Mouse (Mus musculus) stomach, postnatal 0 days (tissue): ENCODE results near the gene Hivep2. TPM values are rescaled to one million over a fixed set of nuclear protein-coding genes. Genes with fewer than 3 reads are reported as not detected.

ENCODE experiments used
- ATAC-seq: fragments of 200-750 bp; cut with Nextera tagmentation; 2 replicates; pipeline ENCODE4 v1.8.0; 2017; ENCODE audit not compliant: low FRiP score, low TSS enrichment
- DNase-seq: peaks from one replicate; pipeline ENCODE4 v3.0.0-alpha.2; 2016; ENCODE audit warnings: low spot score
- H3K27ac ChIP-seq: fragments of 300-500 bp; sonication (generic); replicated peaks from 2 replicates; pipeline ENCODE4 v1.5.1; 2014; ENCODE audit warnings: mild to moderate bottlenecking, control low read depth
- H3K27me3 ChIP-seq: fragments of 300-500 bp; sonication (generic); 2 replicates; pipeline ENCODE4 v1.6.1; 2014; ENCODE audit warnings: low read length; ENCODE audit not compliant: control insufficient read depth, insufficient read depth
- H3K36me3 ChIP-seq: fragments of 300-500 bp; sonication (generic); 2 replicates; pipeline ENCODE4 v1.6.1; 2014; ENCODE audit warnings: low read length, mixed read lengths; ENCODE audit not compliant: control insufficient read depth, insufficient read depth
- H3K4me1 ChIP-seq: fragments of 300-500 bp; sonication (generic); replicated peaks from 2 replicates; pipeline ENCODE4 v1.6.1; 2014; ENCODE audit warnings: antibody characterized with exemption; ENCODE audit not compliant: control insufficient read depth, insufficient read depth
- H3K4me2 ChIP-seq: fragments of 300-500 bp; sonication (generic); replicated peaks from 2 replicates; pipeline ENCODE4 v1.6.1; 2014; ENCODE audit warnings: low read depth, mild to moderate bottlenecking, control low read depth, moderate library complexity
- H3K4me3 ChIP-seq: fragments of 300-500 bp; sonication (generic); 2 replicates; pipeline ENCODE4 v1.5.1; 2014; ENCODE audit warnings: low read depth, low read length, control low read depth
- H3K9ac ChIP-seq: fragments of 300-500 bp; sonication (generic); 2 replicates; pipeline ENCODE4 v1.6.1; 2014; ENCODE audit warnings: mild to moderate bottlenecking, low read length, control low read depth, mixed read lengths
- H3K9me3 ChIP-seq: fragments of 300-500 bp; sonication (generic); 2 replicates; pipeline ENCODE4 v1.6.1; 2016; ENCODE audit warnings: low read length; ENCODE audit not compliant: control insufficient read depth
- CTCF ChIP-seq: IDR thresholded peaks from 2 replicates; pipeline ENCODE4 v1.5.1; 2016; ENCODE audit warnings: antibody characterized with exemption, low read depth, mild to moderate bottlenecking, moderate library complexity
- EP300 ChIP-seq: optimal IDR thresholded peaks from 2 replicates; pipeline ENCODE3; 2016; ENCODE audit warnings: antibody characterized with exemption
- WGBS: fragments of 180-500 bp; shearing (Covaris S2); extraction: QIAGEN DNeasy Blood & Tissue Kit; methylation state at CpG from one replicate; pipeline ENCODE4 v1.1.7; 2014; 5-methylcytosine and 5-hydroxymethylcytosine counted together
- polyA plus RNA-seq: library from polyadenylated mRNA; unstranded; fragments of >200 nt; fragmentation: Nextera tagmentation; extraction: Ambion mirVana; gene quantifications from 2 replicates; pipeline ENCODE4 v1.2.1, GENCODE M21; 2015

The Hivep2 gene
- polyA plus RNA-seq, 1 experiment from 2014 or later = 3.1 TPM

GRCm38 (mm10) chr10:14174124-14174523 is 208.2 kb downstream of the Hivep2 start:
- no peak overlapping the region for H3K4me2 ChIP-seq
- no peaks in the 10 kb centered on the region for H3K4me1 ChIP-seq
- no peak for DNase-seq
- H3K36me3 ChIP-seq = no peaks in the 10 kb centered on the region
- no peak overlapping the region for H3K4me3 ChIP-seq
- H3K9ac ChIP-seq = no peak overlapping the region
- H3K27me3 ChIP-seq = no peaks in the 10 kb centered on the region
- no peaks in the 10 kb centered on the region for H3K9me3 ChIP-seq
- TF ChIP-seq EP300 (no peak), CTCF (no peak)
- H3K27ac ChIP-seq = no peak overlapping the region
- 63% methylated on average over 4 of the region's 4 CpGs for WGBS
- no peak for ATAC-seq

GRCm38 (mm10) chr10:14179424-14180339 is 213.8 kb downstream of the Hivep2 start:
- no peaks in the 10 kb centered on the region for H3K9me3 ChIP-seq
- no peaks in the 10 kb centered on the region for H3K27me3 ChIP-seq
- WGBS = 73% methylated on average over 19 of the region's 19 CpGs
- no peak for DNase-seq
- no peak overlapping the region for H3K4me3 ChIP-seq
- H3K36me3 ChIP-seq = no peaks in the 10 kb centered on the region
- H3K27ac ChIP-seq = no peak overlapping the region
- H3K9ac ChIP-seq = no peak overlapping the region
- H3K4me2 ChIP-seq = no peak overlapping the region
- no peaks in the 10 kb centered on the region for H3K4me1 ChIP-seq
- no peak for ATAC-seq
- TF ChIP-seq EP300 (no peak), CTCF (no peak)

GRCm38 (mm10) chr10:14186352-14186976 is 220.6 kb downstream of the Hivep2 start:
- no peak for ATAC-seq
- no peak for TF ChIP-seq CTCF
- TF ChIP-seq EP300 = no peak
- Histone ChIP-seq H3K27ac (no peak overlapping the region), H3K36me3 (no peaks in the 10 kb centered on the region), H3K4me2 (no peak overlapping the region), H3K4me1 (no peaks in the 10 kb centered on the region), H3K27me3 (no peaks in the 10 kb centered on the region), H3K9ac (no peak overlapping the region), H3K4me3 (no peak overlapping the region), H3K9me3 (no peaks in the 10 kb centered on the region)
- WGBS = 53% methylated on average over 11 of the region's 11 CpGs
- DNase-seq = no peak

- Histone ChIP-seq H3K9ac (no peak overlapping the region), H3K4me2 (no peak overlapping the region), H3K36me3 (no peaks in the 10 kb centered on the region), H3K4me1 (no peaks in the 10 kb centered on the region), H3K27me3 (no peaks in the 10 kb centered on the region), H3K27ac (no peak overlapping the region), H3K4me3 (no peak overlapping the region), H3K9me3 (no peaks in the 10 kb centered on the region)
- no peak for ATAC-seq
- 36% methylated on average over 4 of the region's 4 CpGs for WGBS
- no peak for TF ChIP-seq EP300
- TF ChIP-seq CTCF = no peak
- no peak for DNase-seq
Measured at GRCm38 (mm10) chr10:14189050-14189449, 223.2 kb downstream of the Hivep2 start.

- ATAC-seq (no peak), DNase-seq (no peak)
- no peak overlapping the region for H3K27ac ChIP-seq
- no peak overlapping the region for H3K9ac ChIP-seq
- H3K27me3 ChIP-seq = no peaks in the 10 kb centered on the region
- no peak overlapping the region for H3K4me2 ChIP-seq
- no peak for TF ChIP-seq EP300
- TF ChIP-seq CTCF = no peak
- no peaks in the 10 kb centered on the region for H3K36me3 ChIP-seq
- no peaks in the 10 kb centered on the region for H3K9me3 ChIP-seq
- 73% methylated on average over 10 of the region's 10 CpGs for WGBS
- H3K4me3 ChIP-seq = no peak overlapping the region
- no peaks in the 10 kb centered on the region for H3K4me1 ChIP-seq
Measured at GRCm38 (mm10) chr10:14191202-14191601, 225.3 kb downstream of the Hivep2 start.

- no peak for DNase-seq
- Histone ChIP-seq H3K4me3 (no peak overlapping the region), H3K36me3 (no peaks in the 10 kb centered on the region), H3K4me2 (no peak overlapping the region), H3K4me1 (no peaks in the 10 kb centered on the region), H3K9ac (no peak overlapping the region), H3K27me3 (no peaks in the 10 kb centered on the region), H3K9me3 (no peaks in the 10 kb centered on the region), H3K27ac (no peak overlapping the region)
- WGBS = 59% methylated on average over 4 of the region's 4 CpGs
- ATAC-seq = no peak
- TF ChIP-seq CTCF (no peak), EP300 (no peak)
Measured at GRCm38 (mm10) chr10:14192156-14192555, 226.3 kb downstream of the Hivep2 start.
